Mouse (Mus musculus) layer of hippocampus, postnatal 14 days (tissue): ENCODE measurements around the gene Fas. TPM values are rescaled to one million over a fixed set of nuclear protein-coding genes. Genes with fewer than 3 reads are reported as not detected.

Experiments used
- DNase-seq, 2 experiments: peaks; one replicate each; pipeline ENCODE4 v3.0.0; 2021 to 2022; ENCODE audit warnings: low spot score in 2 of 2, mixed read lengths in 1 of 2
- long read RNA-seq, 2 experiments: library from polyadenylated mRNA; stranded (forward); transcript quantifications; one replicate each; pipeline ENCODE4 v2.0.0; 2021
- total RNA-seq, 2 experiments: library from RNA; stranded (reverse); gene quantifications; 2 replicates each; pipeline ENCODE4 v1.2.3; 2021

Gene Fas
- 1 to 10 TPM; 1.9 to 2.0 TPM for total RNA-seq
- long read RNA-seq, experiment 1, partial matches to known transcripts, result 0 of 3 reads
- long read RNA-seq, experiment 1, other reads (novel, unspliced or antisense), result 1 of 3 reads
- long read RNA-seq, experiment 2, partial matches to known transcripts, result 1 of 5 reads
- long read RNA-seq, experiment 2, other reads (novel, unspliced or antisense), result 0 of 5 reads

GRCm38 (mm10) chr19:34289948-34290789 is at the start of gene Fas:
Fas (plus strand) TSS chr19:34290666.
- DNase-seq, result peak in 1 of 2 experiments; percentile 26

DNA sequence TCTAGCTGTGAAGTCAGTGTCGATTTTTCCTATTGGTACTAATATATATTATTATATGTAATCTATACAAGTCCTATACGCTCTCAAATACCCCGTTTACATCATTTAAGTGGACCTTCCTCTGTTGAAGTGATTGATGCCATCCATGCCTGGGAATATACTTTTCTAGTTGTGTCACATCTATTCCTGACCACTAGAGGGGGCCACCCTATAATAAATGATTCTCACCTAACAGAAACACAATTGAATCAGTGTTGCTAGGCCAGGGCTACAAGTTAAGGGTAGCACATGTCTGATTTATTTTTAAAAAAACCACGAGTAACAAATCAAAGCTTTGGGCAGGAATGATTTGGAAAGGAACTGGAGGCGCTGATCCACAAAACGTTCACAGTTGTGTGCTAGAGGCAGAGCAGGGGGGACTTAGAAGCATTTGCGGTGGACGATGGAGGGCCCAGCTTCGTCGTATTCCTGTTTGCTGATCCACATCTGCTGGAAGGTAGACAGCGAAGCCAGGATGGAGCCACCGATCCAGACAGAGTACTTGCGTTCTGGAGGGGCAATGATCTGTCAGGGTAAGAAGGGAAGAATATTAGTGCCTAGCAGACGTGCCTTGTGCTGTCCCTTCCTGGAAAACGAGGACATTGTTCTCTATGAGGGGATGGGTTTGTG is 49.1 kb upstream of the Fas start:
- DNase-seq, result peak in 1 of 2 experiments; percentile 62

DNA sequence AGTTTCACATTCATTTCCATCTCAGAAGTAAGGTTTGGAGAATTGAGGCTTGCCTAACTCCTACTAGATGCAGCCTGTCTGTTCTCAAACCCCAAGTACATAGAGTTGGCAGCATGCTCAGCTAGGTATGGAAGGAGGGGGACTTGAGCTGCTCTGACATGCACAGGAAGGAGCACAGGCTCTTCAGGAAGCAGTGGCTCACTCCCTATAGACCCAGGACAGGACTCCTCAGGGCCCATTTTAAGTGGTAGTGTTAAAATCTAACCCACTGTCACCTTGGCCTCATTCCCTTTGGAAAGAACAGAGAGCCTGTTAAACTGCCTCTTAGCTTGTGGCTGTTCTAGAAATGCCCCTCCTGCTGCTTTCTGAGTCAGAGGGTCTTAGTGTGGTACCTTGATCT is 47.5 kb upstream of the Fas start:
- no peak for DNase-seq

DNA sequence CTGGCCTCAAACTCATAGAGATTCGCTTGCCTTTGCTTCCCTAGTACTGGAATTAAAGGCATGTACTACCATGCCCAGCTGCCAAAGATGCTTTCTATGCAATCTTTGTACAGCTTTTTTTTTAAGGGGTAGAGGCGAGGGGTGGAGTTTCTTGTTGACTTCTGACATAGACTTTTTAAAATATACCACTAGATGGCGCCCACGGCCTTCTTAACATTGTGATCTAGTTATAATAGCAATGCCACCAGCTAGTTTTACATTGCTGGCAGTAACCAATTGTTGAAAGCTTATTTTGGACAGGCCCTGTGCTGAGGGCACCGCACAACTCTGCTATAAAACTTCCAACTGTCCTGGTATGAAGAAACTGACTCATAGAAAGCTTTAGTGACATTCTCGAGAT is 46.4 kb upstream of the Fas start:
- peak; percentile 35 to 74 for DNase-seq

GRCm38 (mm10) chr19:34248558-34248957 is 41.9 kb upstream of the Fas start:
- DNase-seq, result no peak

DNA sequence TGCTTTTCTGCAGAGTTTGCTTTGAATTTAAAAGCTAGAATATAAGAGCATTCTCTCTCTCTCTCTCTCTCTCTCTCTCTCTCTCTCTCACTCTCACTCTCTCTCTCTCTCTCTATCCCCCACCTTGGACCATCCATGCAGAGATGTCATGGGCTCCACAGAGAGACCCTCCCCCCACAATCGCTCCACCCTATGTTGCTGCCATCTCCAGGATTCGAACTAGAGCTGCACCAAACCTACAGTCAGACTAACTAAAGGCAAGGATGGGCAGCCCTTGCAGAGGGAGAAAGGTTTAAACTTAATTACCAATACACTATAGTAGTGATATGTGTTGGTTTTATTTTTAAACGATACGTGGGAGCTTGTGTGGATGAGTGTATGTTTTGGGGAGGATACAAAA is 39.8 kb upstream of the Fas start:
- DNase-seq, result no peak

DNA sequence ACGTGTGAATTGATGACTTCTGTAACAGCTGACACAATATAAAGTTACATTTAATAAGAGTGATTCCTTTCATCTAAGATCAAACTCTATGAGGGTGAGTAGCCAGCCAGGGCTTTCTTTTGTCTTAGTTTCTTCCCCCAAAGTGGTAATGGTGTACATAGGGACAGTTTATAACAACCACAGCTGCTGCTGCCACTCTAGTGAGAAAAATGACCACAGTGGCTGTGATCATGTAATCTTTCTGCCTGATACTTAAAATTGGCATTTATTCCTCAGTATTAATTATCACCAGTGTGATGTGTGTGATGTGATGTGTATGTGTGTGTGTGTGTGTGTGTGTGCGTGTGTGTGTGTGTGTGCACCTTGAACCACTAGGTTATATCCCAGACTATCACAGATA is 38.6 kb upstream of the Fas start:
- DNase-seq, result no peak

GRCm38 (mm10) chr19:34252450-34252849 is 38.0 kb upstream of the Fas start:
- no peak for DNase-seq

DNA sequence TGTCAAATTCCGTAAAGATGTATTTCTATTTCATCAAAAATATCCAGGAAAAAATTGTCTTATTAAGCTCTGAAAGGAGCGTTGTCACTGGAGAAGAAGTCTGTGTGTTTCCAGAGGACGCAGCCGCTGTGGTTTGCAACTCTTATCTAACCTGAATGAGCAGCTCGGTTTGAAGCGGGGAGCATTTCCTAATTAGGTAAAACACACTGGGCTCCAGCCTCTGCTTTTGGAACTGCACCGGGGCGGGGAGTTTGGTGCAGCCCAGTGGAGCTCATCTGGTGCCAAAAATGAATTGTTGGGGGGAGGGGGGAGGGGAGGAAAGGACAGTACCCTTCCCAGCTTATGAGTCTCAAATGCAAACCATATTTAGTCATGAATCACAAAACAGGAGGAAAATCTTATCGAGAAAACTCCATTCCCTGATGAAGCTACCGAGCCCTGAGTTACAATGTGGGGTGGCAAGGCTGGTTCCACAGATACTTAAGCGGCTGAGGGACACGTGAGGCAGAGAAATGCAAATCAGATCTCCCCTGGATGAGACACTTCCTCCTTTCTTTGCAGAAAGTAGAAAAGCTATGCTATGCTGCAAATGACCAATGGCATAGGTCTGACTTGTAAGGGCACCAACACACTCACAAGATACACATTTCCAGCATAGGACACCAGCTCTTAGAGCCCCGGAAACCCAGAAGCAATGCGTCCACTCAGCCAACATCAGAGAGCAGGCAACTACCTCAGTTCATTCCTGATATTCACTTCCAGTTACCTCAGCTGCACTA is 36.2 kb upstream of the Fas start:
- DNase-seq, result no peak

DNA sequence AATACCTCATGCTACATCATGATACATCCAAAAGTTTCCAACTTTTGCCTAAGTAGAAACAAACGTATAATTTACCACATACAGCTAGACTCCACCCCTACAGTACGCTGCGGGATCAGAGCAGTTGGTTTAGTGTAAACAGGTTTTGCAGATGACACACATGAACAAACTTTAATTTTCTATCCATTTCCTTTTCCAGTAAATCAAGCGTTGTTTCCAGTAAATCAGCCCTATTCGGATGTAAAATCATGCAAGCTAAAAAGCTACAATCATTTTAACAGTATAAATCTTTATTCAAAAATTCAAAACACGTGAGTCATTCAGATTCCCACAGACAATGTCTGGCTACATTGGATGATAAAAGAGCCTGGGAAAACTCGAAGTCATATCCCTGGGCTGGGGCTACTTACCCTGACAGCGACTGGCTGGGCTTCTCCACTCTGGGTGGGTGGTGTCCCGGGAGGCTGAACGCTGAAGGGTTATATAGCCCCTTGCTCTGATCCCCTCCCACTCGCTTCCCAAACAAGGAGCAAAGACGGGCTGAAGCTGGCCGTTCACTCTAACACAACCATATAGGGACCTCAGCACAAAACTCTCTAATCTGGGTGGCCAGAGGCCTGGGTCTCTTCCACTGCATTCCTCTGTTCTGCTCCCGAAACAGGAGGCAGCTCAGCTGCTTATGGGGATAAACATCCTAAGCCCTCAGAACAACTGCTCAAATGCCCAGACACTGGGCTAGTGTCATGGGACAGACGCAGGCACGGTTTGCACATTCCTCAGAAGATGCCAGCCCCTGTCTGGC is 35.4 kb upstream of the Fas start, which contains the start of gene Acta2:
Gene Acta2, minus strand, starts transcription at position 711 of the 802 bp plus-strand sequence.
- DNase-seq, result no peak

- DNase-seq, result no peak
Measured at GRCm38 (mm10) chr19:34256149-34256548, 34.3 kb upstream of the Fas start.

DNA sequence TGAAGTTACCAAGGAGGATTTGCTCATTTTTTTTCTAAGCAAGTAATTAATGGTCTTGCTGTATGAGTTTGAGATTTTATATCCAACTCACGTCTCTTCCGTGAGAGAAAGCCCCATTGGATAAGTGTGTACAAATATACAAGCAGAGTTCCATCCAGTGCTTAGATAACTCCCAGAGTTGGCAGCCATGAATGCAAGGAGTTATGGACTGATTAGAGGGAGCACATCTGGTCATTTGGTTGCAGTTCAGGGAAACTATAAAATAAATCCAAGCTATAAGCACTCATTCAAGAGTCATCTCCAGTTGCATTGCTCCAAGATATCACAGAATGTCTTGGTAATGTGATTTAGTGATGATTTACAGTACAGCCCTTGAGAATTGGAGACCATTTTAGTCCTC is 33.5 kb upstream of the Fas start:
- DNase-seq, result no peak

DNA sequence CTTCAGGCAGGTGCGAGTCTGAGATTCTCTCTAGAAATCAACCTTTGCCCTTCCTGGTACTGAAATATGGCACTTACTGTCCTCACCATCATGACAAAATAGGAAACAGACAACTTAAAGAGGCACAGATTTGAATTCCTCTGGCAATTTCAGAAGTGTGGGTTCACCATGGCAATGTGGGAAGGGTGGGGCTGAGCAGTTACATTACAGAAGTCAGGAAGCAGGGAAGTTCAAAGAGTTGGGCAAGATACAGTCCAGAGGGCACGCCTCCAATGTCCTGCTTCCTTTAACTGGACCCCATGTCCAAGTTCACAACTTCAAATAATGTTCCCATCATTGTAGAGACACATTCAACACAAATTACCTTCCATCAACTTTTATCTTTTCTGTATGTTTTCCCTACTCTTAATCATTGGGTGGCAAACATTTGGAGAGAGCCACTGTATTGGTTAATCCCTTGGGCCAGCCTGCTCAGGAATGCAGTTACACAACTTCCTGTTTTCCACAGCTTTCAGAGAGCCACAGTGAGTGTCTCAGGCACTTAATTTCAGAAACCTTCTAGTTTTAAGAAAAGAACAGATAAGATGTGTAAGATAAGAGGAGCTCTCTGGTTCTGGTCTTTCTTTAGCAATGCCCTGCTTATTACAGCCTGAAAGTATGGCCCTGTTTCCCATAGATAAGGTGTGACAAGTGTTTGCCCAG is 28.0 kb upstream of the Fas start:
- DNase-seq, result no peak

- no peak for DNase-seq
Measured at GRCm38 (mm10) chr19:34265604-34266193, 24.8 kb upstream of the Fas start.

GRCm38 (mm10) chr19:34268991-34269390 is 21.5 kb upstream of the Fas start:
- no peak for DNase-seq

- no peak for DNase-seq
Measured at GRCm38 (mm10) chr19:34270106-34270726, 20.2 kb upstream of the Fas start.

GRCm38 (mm10) chr19:34270824-34271464 is 19.5 kb upstream of the Fas start:
- no peak for DNase-seq

- DNase-seq, result no peak
Measured at GRCm38 (mm10) chr19:34273073-34273472, 17.4 kb upstream of the Fas start.

DNA sequence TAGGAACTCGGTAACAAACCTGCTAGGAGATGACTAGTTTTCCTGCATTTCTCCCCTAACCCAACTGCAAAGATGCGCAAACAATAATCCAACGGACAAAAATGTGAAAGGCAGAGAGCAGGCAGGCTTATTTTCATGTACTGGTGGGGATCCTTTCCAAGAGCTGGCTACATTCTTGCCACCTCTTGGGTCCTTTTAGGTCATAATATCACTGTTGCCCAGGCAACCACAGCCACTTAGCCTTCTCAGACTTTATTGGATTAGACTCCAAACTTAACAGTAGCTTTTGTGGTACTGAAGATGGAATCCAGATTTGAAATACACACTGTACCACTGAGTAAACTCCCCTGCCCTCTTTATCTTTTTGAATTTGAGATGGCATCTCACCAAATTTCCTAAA is 12.4 kb upstream of the Fas start:
- no peak for DNase-seq
